Mouse (Mus musculus) G1E (cell line): ENCODE measurements around the gene Leap2.

Experiments used
- CTCF ChIP-seq: IDR thresholded peaks from 2 replicates; pipeline ENCODE4 v1.5.1; 2012; ENCODE audit warnings: low read depth, low read length, inconsistent platforms, mixed read lengths
- GATA1 ChIP-seq: IDR thresholded peaks from 2 replicates; pipeline ENCODE4 v1.6.1; 2012; ENCODE audit warnings: borderline replicate concordance, low read length, inconsistent platforms, mixed read lengths
- POLR2AphosphoS5 ChIP-seq: IDR thresholded peaks from 2 replicates; pipeline ENCODE4 v1.6.1; 2012; ENCODE audit warnings: low read depth, low read length, inconsistent platforms; ENCODE audit not compliant: insufficient replicate concordance
- TAL1 ChIP-seq: conservative IDR thresholded peaks from 2 replicates; pipeline ENCODE4 v1.6.1; 2012; ENCODE audit warnings: low read depth, low read length, inconsistent platforms, mixed read lengths

DNA sequence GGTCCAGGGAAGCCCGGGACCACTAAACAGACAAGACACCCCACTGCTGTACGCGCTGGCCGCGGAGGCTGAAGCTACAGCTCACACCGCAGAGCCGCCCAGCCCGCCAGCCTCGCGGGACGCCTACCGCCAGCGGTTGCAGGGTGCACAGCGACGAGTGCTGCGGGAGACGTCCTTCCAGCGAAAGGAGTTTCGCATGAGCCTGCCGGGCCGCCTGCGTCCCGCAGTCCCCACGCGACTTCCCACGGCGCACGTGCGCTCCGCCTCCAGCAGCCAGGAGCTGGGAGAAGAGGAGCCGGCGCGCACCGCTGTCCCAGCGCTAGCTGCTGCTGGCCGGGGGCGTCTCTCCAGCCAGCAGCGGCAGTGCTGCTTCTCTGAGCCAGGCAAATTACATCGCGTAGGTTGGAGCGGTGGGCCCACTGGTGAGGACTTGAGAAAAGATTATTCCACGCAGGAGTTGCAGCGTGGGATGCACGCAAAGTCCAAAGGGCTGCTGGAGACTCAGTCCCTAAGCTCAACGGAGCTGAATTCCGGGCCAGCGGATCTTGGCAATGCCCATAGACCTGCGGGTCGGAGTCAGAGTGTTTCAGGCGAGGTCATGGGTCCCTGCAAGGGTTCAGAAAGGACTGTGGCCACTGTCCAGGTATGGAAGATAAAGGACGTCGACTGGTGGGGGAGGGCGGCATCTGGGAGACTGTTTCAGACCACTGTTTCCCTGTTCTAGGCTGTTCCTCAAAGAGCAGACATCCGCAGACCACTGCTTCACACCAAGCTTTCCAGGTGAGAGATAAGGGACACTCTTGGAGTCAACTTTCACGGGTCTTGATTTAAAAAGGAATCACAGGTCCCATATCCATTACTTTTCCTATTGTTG, 40.8 kb upstream of the Leap2 start:
- TF ChIP-seq CTCF, result no peak
- TF ChIP-seq GATA1, result no peak
- TF ChIP-seq TAL1, result no peak
- TF ChIP-seq POLR2AphosphoS5, result no peak
